Mouse (Mus musculus): ENCODE results near the gene Usp32. TPM values are rescaled to one million over a fixed set of nuclear protein-coding genes. Genes with fewer than 3 reads are reported as not detected.

Usp32 gene
- polyA plus RNA-seq (2014; fragmentation: Nextera tagmentation; extraction: Ambion mirVana) = 7.9 and 10.9 TPM in 2 replicates

DNA sequence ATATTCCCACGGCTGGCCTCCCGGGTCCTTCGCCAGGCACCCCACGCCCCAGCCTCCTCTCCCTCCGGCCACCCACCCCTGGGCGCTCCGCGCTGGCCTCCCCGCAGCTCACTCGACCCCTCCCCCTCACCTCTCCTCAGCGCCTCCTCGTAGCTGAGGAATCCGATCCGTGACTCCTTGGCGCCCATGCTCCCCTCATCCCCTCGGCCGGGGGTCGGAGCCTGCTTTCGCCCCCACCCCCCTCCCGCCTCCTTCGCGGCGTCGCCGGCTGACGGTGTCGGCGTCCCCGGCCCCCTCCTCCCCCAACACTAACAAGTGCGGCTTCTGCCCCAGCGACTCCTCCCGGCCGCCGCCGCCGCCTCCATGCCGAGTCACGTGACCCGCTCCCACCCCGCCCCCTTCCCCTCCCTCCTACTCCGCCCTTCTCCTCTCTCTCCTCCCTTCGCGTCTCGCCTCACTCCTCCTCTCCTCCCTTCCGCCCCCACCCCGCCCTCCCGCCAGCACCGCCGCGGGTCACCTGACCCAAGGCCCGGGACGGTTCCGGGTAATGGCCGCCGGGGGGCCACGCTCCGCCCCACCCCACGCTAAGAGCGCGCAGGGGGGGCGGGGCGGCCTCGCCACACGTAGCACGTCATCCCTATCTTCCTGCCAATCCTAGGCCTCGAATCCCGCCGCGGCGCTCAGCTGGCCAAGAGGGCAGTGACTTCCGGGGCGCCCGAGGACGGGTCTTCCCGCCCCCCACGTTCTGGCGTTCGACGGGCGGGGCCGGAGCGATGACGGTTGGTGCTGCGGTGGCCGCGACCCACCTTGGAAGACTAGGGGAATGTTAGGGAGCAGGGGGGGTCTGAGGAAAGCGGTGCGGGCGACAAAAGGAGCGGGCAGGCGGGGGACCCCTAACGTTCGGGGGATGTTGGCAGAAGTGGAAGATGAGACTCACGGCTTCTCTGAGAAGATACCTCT is at the start of gene Usp32:
Gene Usp32, minus strand, starts transcription at position 581 of the 960 bp plus-strand sequence.
- H3K4me1 ChIP-seq (replicated peaks; ENCODE audit: control insufficient read depth, insufficient read depth, low read length) = peaks cover 3% of the 10 kb centered on the region
- H3K9me3 ChIP-seq (ENCODE audit: control insufficient read depth, low read length) = no peaks in the 10 kb centered on the region
- DNase-seq (ENCODE audit: low spot score) = peak; percentile 98
- peak within 1 kb of the TSS; percentile 90 for H3K9ac ChIP-seq (ENCODE audit: low read depth, low read length)
- under 1% methylated on average over 91 of the region's 94 CpGs for WGBS
- no peaks in the 10 kb centered on the region for H3K27me3 ChIP-seq (replicated peaks; ENCODE audit: control insufficient read depth, insufficient read depth, low read length)
- peak; percentile 97 for ATAC-seq (replicated peaks; ENCODE audit: low FRiP score)
- no peaks in the 10 kb centered on the region for H3K36me3 ChIP-seq (ENCODE audit: control insufficient read depth, insufficient read depth, low read length)
- peak within 1 kb of the TSS; percentile 83 for H3K27ac ChIP-seq (ENCODE audit: low read depth, low read length)
- peak within 1 kb of the TSS; percentile 86 for H3K4me2 ChIP-seq
- H3K4me3 ChIP-seq (ENCODE audit: low read depth, low read length) = peak within 1 kb of the TSS; percentile 96

DNA sequence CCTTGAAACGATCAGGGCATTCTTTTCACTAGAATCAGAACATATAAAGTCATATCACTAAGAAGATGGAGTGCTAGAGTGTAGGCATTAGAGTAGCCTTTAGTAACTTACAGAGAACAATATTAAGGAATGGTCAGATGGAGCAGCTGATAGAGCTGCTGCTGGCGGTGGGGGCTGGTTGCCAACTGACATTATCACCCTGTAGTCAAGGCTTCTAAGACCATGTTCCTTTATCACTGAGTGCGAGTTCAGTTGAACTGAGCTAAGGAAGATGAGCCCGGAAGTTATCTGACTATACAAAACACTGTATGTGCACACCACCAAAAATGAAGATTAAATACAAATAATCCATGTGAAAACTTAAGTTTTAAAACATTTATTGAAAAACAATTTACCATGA is 49.1 kb upstream of the Usp32 start:
- H3K9ac ChIP-seq (ENCODE audit: low read depth, low read length) = no peak overlapping the region
- H3K4me1 ChIP-seq (replicated peaks; ENCODE audit: control insufficient read depth, insufficient read depth, low read length) = no peaks in the 10 kb centered on the region; the same call in 1 of the 2 replicates
- no peak overlapping the region for H3K4me2 ChIP-seq
- H3K36me3 ChIP-seq (ENCODE audit: control insufficient read depth, insufficient read depth, low read length) = peaks cover 19% of the 10 kb centered on the region
- WGBS = 61% methylated on average over 4 of the region's 4 CpGs
- peak overlapping the region; percentile 28; the same call in 1 of the 2 replicates for H3K27ac ChIP-seq (ENCODE audit: low read depth, low read length)
- H3K4me3 ChIP-seq (ENCODE audit: low read depth, low read length) = no peak overlapping the region
- H3K27me3 ChIP-seq (replicated peaks; ENCODE audit: control insufficient read depth, insufficient read depth, low read length) = no peaks in the 10 kb centered on the region
- ATAC-seq (replicated peaks; ENCODE audit: low FRiP score) = peak; percentile 65
- no peaks in the 10 kb centered on the region for H3K9me3 ChIP-seq (ENCODE audit: control insufficient read depth, low read length)
- DNase-seq (ENCODE audit: low spot score) = peak; percentile 18

DNA sequence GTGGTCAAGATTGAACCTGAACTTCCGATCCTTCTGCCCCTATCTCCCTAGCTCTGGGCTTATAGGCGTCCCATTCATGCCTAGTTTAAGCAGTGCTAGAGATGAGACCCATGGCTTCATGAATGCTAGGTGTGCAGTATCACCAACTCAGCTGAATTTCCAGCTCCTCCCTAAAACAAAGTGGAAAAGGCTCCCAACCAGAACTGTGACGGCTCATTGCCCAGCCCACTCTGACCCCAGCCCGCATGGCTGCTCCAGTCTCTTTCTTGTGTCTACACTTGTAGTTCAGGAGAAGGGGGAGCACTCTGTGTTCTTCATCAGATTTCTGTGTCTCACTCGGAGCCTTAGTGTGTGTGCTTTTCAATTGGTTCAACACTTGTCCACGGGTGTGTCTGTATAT is 44.9 kb upstream of the Usp32 start:
- ATAC-seq (replicated peaks; ENCODE audit: low FRiP score) (no peak), DNase-seq (ENCODE audit: low spot score) (no peak)
- no peaks in the 10 kb centered on the region for H3K36me3 ChIP-seq (ENCODE audit: control insufficient read depth, insufficient read depth, low read length)
- H3K27ac ChIP-seq (ENCODE audit: low read depth, low read length) = no peak overlapping the region
- 85% methylated on average over 6 of the region's 6 CpGs for WGBS
- H3K9ac ChIP-seq (ENCODE audit: low read depth, low read length) = no peak overlapping the region
- H3K4me2 ChIP-seq = no peak overlapping the region
- no peak overlapping the region for H3K4me3 ChIP-seq (ENCODE audit: low read depth, low read length)
- H3K4me1 ChIP-seq (replicated peaks; ENCODE audit: control insufficient read depth, insufficient read depth, low read length) = no peaks in the 10 kb centered on the region; the same call in 1 of the 2 replicates
- H3K27me3 ChIP-seq (replicated peaks; ENCODE audit: control insufficient read depth, insufficient read depth, low read length) = no peaks in the 10 kb centered on the region
- no peaks in the 10 kb centered on the region for H3K9me3 ChIP-seq (ENCODE audit: control insufficient read depth, low read length)

DNA sequence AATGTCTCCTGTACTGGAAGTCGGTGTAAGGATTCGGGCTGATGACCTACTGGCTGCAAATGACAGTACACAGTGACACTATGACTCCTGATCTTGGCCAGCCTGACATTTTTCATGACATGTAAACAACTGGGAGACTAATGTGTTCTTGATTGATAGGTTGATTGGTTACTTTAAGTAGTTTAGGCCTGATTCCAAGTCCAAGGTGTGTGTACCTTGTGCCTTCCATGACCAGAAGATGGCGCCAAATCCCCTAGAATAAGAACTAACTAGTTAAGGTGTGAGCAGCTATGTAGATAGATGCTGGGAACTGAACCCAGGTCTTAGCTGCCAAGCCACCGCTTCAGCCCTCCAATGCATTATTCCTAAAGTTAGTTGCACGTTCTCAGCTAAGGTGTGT is 44.1 kb upstream of the Usp32 start:
- Histone ChIP-seq H3K36me3 (ENCODE audit: control insufficient read depth, insufficient read depth, low read length) (no peaks in the 10 kb centered on the region), H3K9ac (ENCODE audit: low read depth, low read length) (no peak overlapping the region), H3K27ac (ENCODE audit: low read depth, low read length) (no peak overlapping the region), H3K4me3 (ENCODE audit: low read depth, low read length) (no peak overlapping the region), H3K4me2 (no peak overlapping the region), H3K27me3 (replicated peaks; ENCODE audit: control insufficient read depth, insufficient read depth, low read length) (no peaks in the 10 kb centered on the region), H3K9me3 (ENCODE audit: control insufficient read depth, low read length) (no peaks in the 10 kb centered on the region), H3K4me1 (replicated peaks; ENCODE audit: control insufficient read depth, insufficient read depth, low read length) (no peaks in the 10 kb centered on the region; the same call in 1 of the 2 replicates)
- DNase-seq (ENCODE audit: low spot score) = peak; percentile 40
- no peak for ATAC-seq (replicated peaks; ENCODE audit: low FRiP score)
- 71% methylated on average over 5 of the region's 5 CpGs for WGBS

DNA sequence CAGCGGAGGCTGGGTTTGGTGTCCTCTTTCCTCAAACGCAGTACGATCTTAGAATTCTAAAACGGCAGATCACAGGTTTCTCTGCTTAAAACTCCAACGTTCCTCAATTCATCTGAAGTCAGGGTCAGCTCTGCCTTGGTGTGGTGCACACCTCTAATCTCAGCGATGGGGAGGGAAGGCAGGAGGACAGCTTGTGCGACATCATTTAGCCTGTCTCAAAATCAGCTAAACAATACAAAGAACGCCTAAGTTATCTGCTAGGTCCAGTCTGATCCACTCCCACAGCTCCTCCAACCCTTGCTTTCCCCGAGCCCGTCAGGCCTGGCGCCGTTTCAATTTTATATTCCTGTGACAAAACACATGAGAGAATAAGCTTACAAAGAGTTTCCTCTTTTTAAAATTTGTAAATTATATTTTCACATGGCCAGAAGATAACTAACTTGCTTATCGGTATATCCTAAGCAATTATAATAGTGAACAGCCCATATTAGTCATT is 43.4 kb upstream of the Usp32 start:
- WGBS = 33% methylated on average over 13 of the region's 13 CpGs
- peak overlapping the region; percentile 42 for H3K9ac ChIP-seq (ENCODE audit: low read depth, low read length)
- H3K27ac ChIP-seq (ENCODE audit: low read depth, low read length) = no peak overlapping the region
- DNase-seq (ENCODE audit: low spot score) (no peak), ATAC-seq (replicated peaks; ENCODE audit: low FRiP score) (no peak)
- peak overlapping the region; percentile 59 for H3K4me2 ChIP-seq
- peak overlapping the region; percentile 40 for H3K4me3 ChIP-seq (ENCODE audit: low read depth, low read length)
- no peaks in the 10 kb centered on the region for H3K27me3 ChIP-seq (replicated peaks; ENCODE audit: control insufficient read depth, insufficient read depth, low read length)
- H3K9me3 ChIP-seq (ENCODE audit: control insufficient read depth, low read length) = no peaks in the 10 kb centered on the region
- no peaks in the 10 kb centered on the region; the same call in 1 of the 2 replicates for H3K4me1 ChIP-seq (replicated peaks; ENCODE audit: control insufficient read depth, insufficient read depth, low read length)
- no peaks in the 10 kb centered on the region for H3K36me3 ChIP-seq (ENCODE audit: control insufficient read depth, insufficient read depth, low read length)

DNA sequence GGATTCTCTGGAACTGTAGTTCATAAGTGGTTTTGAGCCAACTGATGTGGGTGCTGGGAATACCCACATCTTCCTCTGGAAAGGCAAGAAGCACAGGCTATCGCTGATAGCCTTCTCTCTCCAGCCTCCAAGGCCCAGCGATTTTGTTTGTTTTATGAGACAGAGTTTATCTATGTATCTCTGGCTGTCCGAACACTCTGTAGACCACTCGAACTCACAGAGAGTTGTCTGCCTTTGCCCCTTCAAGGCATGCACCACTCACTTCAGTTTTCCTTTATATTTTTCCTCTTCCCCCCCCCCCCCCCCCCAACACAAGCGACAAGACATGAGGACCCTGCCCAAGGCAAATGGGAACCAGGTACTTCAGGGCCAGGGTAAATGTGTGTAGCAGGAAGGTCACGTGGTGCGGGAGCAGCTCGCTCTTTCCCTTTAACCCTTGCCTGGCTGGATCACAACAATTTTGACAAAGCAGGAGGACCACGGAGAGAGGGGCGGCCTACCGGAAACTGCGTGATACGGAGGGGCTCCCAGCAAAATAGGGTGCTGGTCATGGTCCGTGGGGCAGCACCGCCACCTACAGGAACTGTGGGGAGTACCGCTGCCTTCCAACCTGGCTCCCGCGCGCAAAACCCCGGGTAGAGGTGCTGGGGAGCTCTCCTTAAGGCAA is 42.8 kb upstream of the Usp32 start:
- no peak overlapping the region for H3K27ac ChIP-seq (ENCODE audit: low read depth, low read length)

DNA sequence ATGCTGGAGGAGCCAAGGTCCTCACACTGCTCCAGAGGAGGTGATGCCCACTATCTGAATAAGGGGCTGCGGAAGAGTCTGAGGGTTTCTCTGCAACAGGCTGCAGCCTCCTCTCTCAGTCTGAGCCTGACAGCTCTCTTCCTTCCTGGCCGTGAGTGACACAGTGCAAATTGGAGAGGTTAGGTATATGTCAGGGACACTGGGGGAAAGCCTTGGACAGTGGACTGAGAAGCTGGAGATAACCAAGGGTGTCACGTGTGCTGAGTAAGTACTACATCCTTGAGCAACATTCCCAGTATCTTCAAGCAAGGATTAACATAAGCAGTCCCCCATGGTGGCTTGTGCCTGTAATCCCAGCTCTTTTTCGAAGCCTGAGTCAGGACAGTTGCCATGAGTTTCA is 38.5 kb upstream of the Usp32 start:
- DNase-seq (ENCODE audit: low spot score) (no peak), ATAC-seq (replicated peaks; ENCODE audit: low FRiP score) (no peak)
- Histone ChIP-seq H3K27ac (ENCODE audit: low read depth, low read length) (no peak overlapping the region), H3K4me2 (no peak overlapping the region), H3K9ac (ENCODE audit: low read depth, low read length) (no peak overlapping the region), H3K36me3 (ENCODE audit: control insufficient read depth, insufficient read depth, low read length) (no peaks in the 10 kb centered on the region), H3K4me3 (ENCODE audit: low read depth, low read length) (no peak overlapping the region), H3K9me3 (ENCODE audit: control insufficient read depth, low read length) (no peaks in the 10 kb centered on the region), H3K4me1 (replicated peaks; ENCODE audit: control insufficient read depth, insufficient read depth, low read length) (no peaks in the 10 kb centered on the region; the same call in 1 of the 2 replicates), H3K27me3 (replicated peaks; ENCODE audit: control insufficient read depth, insufficient read depth, low read length) (no peaks in the 10 kb centered on the region; the same call in 1 of the 2 replicates)
- WGBS = 75% methylated on average over 4 of the region's 4 CpGs

More for the DNA sequence above, 42.8 kb upstream of the Usp32 start:
- H3K4me2 ChIP-seq = peak overlapping the region; percentile 59
- no peaks in the 10 kb centered on the region for H3K9me3 ChIP-seq (ENCODE audit: control insufficient read depth, low read length)
- peak overlapping the region; percentile 40 for H3K4me3 ChIP-seq (ENCODE audit: low read depth, low read length)
- DNase-seq (ENCODE audit: low spot score) = peak; percentile 87
- no peaks in the 10 kb centered on the region for H3K27me3 ChIP-seq (replicated peaks; ENCODE audit: control insufficient read depth, insufficient read depth, low read length)
- peak overlapping the region; percentile 42 for H3K9ac ChIP-seq (ENCODE audit: low read depth, low read length)
- ATAC-seq (replicated peaks; ENCODE audit: low FRiP score) = peak; percentile 82
- no peaks in the 10 kb centered on the region for H3K36me3 ChIP-seq (ENCODE audit: control insufficient read depth, insufficient read depth, low read length)
- H3K4me1 ChIP-seq (replicated peaks; ENCODE audit: control insufficient read depth, insufficient read depth, low read length) = no peaks in the 10 kb centered on the region; the same call in 1 of the 2 replicates
- WGBS = 4% methylated on average over 19 of the region's 20 CpGs

DNA sequence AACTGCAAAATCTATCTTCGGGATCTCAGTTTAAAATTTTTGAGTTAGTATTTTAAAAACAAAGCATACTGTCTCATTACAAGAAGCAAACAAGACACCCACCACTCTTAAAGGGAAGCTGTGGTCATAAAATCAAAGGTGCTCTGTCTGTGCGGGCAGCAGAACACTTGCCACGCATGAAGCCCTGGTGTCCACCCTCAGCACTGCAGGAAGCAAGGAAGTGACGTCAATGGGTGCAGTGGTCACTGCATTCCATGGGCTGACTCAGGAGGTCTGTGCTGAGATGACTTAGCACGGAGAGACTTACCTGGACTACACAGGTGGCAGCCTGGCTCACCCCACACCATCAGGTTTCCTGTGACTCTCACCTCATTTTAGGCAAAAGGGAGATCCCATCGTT is 37.8 kb upstream of the Usp32 start:
- WGBS = 74% methylated on average over 6 of the region's 6 CpGs
- no peaks in the 10 kb centered on the region for H3K36me3 ChIP-seq (ENCODE audit: control insufficient read depth, insufficient read depth, low read length)
- ATAC-seq (replicated peaks; ENCODE audit: low FRiP score) = no peak
- H3K27ac ChIP-seq (ENCODE audit: low read depth, low read length) = no peak overlapping the region
- H3K4me1 ChIP-seq (replicated peaks; ENCODE audit: control insufficient read depth, insufficient read depth, low read length) = no peaks in the 10 kb centered on the region; the same call in 1 of the 2 replicates
- no peak for DNase-seq (ENCODE audit: low spot score)
- no peak overlapping the region for H3K4me3 ChIP-seq (ENCODE audit: low read depth, low read length)
- no peak overlapping the region for H3K4me2 ChIP-seq
- no peaks in the 10 kb centered on the region; the same call in 1 of the 2 replicates for H3K27me3 ChIP-seq (replicated peaks; ENCODE audit: control insufficient read depth, insufficient read depth, low read length)
- H3K9ac ChIP-seq (ENCODE audit: low read depth, low read length) = no peak overlapping the region
- H3K9me3 ChIP-seq (ENCODE audit: control insufficient read depth, low read length) = no peaks in the 10 kb centered on the region
